Mouse (Mus musculus): ENCODE results near the gene Prr11. TPM values are rescaled to one million over a fixed set of nuclear protein-coding genes. Genes with fewer than 3 reads are reported as not detected.

The Prr11 gene
- polyA plus RNA-seq (2011; ENCODE audit: insufficient read length, low read depth, missing spikeins), result 20.5 and 30.1 TPM in 2 replicates

- TF ChIP-seq POLR2A (IDR thresholded peaks at IDR 0.05; ENCODE audit: low read depth, low read length) (peak; percentile 68; the same call in 1 of the 2 replicates), CTCF (IDR thresholded peaks at IDR 0.05; ENCODE audit: borderline replicate concordance, insufficient read depth, low read length) (no peak)
- H3K4me3 ChIP-seq (ENCODE audit: insufficient read depth, low read length), result peak within 1 kb of the TSS; percentile 95
Observed at GRCm38 (mm10) chr11:87108409-87108754, at the start of gene Prr11. Gene Prr11, minus strand, starts transcription at chr11:87108708.

GRCm38 (mm10) chr11:87158012-87158411 lies 49.5 kb upstream of the Prr11 start:
- Histone ChIP-seq H3K4me1 (ENCODE audit: control insufficient read depth, insufficient read depth, low read length) (no peaks in the 10 kb centered on the region), H3K27ac (ENCODE audit: insufficient read depth, low read length) (no peak overlapping the region), H3K4me3 (ENCODE audit: insufficient read depth, low read length) (no peak overlapping the region)
- TF ChIP-seq POLR2A (IDR thresholded peaks at IDR 0.05; ENCODE audit: low read depth, low read length) (no peak), CTCF (IDR thresholded peaks at IDR 0.05; ENCODE audit: borderline replicate concordance, insufficient read depth, low read length) (no peak)

More at GRCm38 (mm10) chr11:87108409-87108754, at the start of gene Prr11:
- Histone ChIP-seq H3K4me1 (ENCODE audit: control insufficient read depth, insufficient read depth, low read length) (no peaks in the 10 kb centered on the region; the same call in 1 of the 2 replicates), H3K27ac (ENCODE audit: insufficient read depth, low read length) (peak within 1 kb of the TSS; percentile 89)

- no peak for TF ChIP-seq POLR2A (IDR thresholded peaks at IDR 0.05; ENCODE audit: low read depth, low read length)
- TF ChIP-seq CTCF (IDR thresholded peaks at IDR 0.05; ENCODE audit: borderline replicate concordance, insufficient read depth, low read length), result no peak
- Histone ChIP-seq H3K4me1 (ENCODE audit: control insufficient read depth, insufficient read depth, low read length) (no peaks in the 10 kb centered on the region), H3K27ac (ENCODE audit: insufficient read depth, low read length) (no peak overlapping the region), H3K4me3 (ENCODE audit: insufficient read depth, low read length) (no peak overlapping the region)
Observed at GRCm38 (mm10) chr11:87136233-87136632, 27.7 kb upstream of the Prr11 start.

- Histone ChIP-seq H3K27ac (ENCODE audit: insufficient read depth, low read length) (peak within 1 kb of the TSS; percentile 59), H3K4me3 (ENCODE audit: insufficient read depth, low read length) (peak within 1 kb of the TSS; percentile 89), H3K4me1 (ENCODE audit: control insufficient read depth, insufficient read depth, low read length) (peaks cover 5% of the 10 kb centered on the region; the same call in 1 of the 2 replicates)
- TF ChIP-seq POLR2A (IDR thresholded peaks at IDR 0.05; ENCODE audit: low read depth, low read length) (peak; percentile 72), CTCF (IDR thresholded peaks at IDR 0.05; ENCODE audit: borderline replicate concordance, insufficient read depth, low read length) (no peak)
Observed at GRCm38 (mm10) chr11:87126824-87127816, 18.6 kb upstream of the Prr11 start, which contains the start of gene Trim37. Gene Trim37, plus strand, starts transcription at chr11:87127077.

- Histone ChIP-seq H3K27ac (ENCODE audit: insufficient read depth, low read length) (peak overlapping the region; percentile 59), H3K4me3 (ENCODE audit: insufficient read depth, low read length) (peak overlapping the region; percentile 34), H3K4me1 (ENCODE audit: control insufficient read depth, insufficient read depth, low read length) (peaks cover 5% of the 10 kb centered on the region; the same call in 1 of the 2 replicates)
- TF ChIP-seq CTCF (IDR thresholded peaks at IDR 0.05; ENCODE audit: borderline replicate concordance, insufficient read depth, low read length), result no peak
- TF ChIP-seq POLR2A (IDR thresholded peaks at IDR 0.05; ENCODE audit: low read depth, low read length), result no peak; the same call in none of the 2 replicates
Observed at GRCm38 (mm10) chr11:87126281-87126823, 17.8 kb upstream of the Prr11 start.

GRCm38 (mm10) chr11:87125562-87125961 lies 17.1 kb upstream of the Prr11 start:
- peaks cover 5% of the 10 kb centered on the region; the same call in 1 of the 2 replicates for H3K4me1 ChIP-seq (ENCODE audit: control insufficient read depth, insufficient read depth, low read length)
- H3K27ac ChIP-seq (ENCODE audit: insufficient read depth, low read length), result peak overlapping the region; percentile 10; the same call in 1 of the 2 replicates
- TF ChIP-seq CTCF (IDR thresholded peaks at IDR 0.05; ENCODE audit: borderline replicate concordance, insufficient read depth, low read length) (no peak), POLR2A (IDR thresholded peaks at IDR 0.05; ENCODE audit: low read depth, low read length) (no peak)
- H3K4me3 ChIP-seq (ENCODE audit: insufficient read depth, low read length), result no peak overlapping the region

- H3K27ac ChIP-seq (ENCODE audit: insufficient read depth, low read length), result no peak overlapping the region
- H3K4me3 ChIP-seq (ENCODE audit: insufficient read depth, low read length), result no peak overlapping the region
- H3K4me1 ChIP-seq (ENCODE audit: control insufficient read depth, insufficient read depth, low read length), result no peaks in the 10 kb centered on the region
- no peak for TF ChIP-seq POLR2A (IDR thresholded peaks at IDR 0.05; ENCODE audit: low read depth, low read length)
- TF ChIP-seq CTCF (IDR thresholded peaks at IDR 0.05; ENCODE audit: borderline replicate concordance, insufficient read depth, low read length), result no peak
Observed at GRCm38 (mm10) chr11:87121864-87122263, 13.4 kb upstream of the Prr11 start.

GRCm38 (mm10) chr11:87110172-87110909 lies 1.8 kb upstream of the Prr11 start:
- Histone ChIP-seq H3K4me1 (ENCODE audit: control insufficient read depth, insufficient read depth, low read length) (no peaks in the 10 kb centered on the region; the same call in 1 of the 2 replicates), H3K27ac (ENCODE audit: insufficient read depth, low read length) (peak overlapping the region; percentile 89), H3K4me3 (ENCODE audit: insufficient read depth, low read length) (peak overlapping the region; percentile 76)
- TF ChIP-seq POLR2A (IDR thresholded peaks at IDR 0.05; ENCODE audit: low read depth, low read length) (no peak), CTCF (IDR thresholded peaks at IDR 0.05; ENCODE audit: borderline replicate concordance, insufficient read depth, low read length) (no peak)
